Mouse (Mus musculus): ENCODE measurements around the gene Senp7. TPM values are rescaled to one million over a fixed set of nuclear protein-coding genes. Genes with fewer than 3 reads are reported as not detected.

Gene Senp7
- total RNA-seq, 1 experiment, result 6.2 TPM

GRCm38 (mm10) chr16:56029661-56030082 is 18.5 kb upstream of the Senp7 start, which contains the start of gene Pcnp:
TSS of gene Pcnp (minus strand) at chr16:56029739.
- no peak for TF ChIP-seq CHD2 (IDR thresholded peaks at IDR 0.05; ENCODE audit: low read depth, low read length)
- TF ChIP-seq ZNF384 (IDR thresholded peaks at IDR 0.05; ENCODE audit: low read depth, low read length), result no peak
- TF ChIP-seq HCFC1 (IDR thresholded peaks at IDR 0.05; ENCODE audit: borderline replicate concordance, insufficient read depth, low read length), result peak; percentile 76
- no peak for TF ChIP-seq ZC3H11A (IDR thresholded peaks at IDR 0.05; ENCODE audit: borderline replicate concordance, low read depth, low read length)
- no peaks in the 10 kb centered on the region for H3K9me3 ChIP-seq (ENCODE audit: control insufficient read depth, insufficient read depth, low read depth, low read length)
- H3K4me1 ChIP-seq (ENCODE audit: control insufficient read depth in 2 of 2, insufficient read depth in 2 of 2, low read length in 2 of 2, poor library complexity in 1 of 2), result peaks cover 0 to 5% of the 10 kb centered on the region in 2 experiments; a peak in 2 of 4 replicates
- H3K36me3 ChIP-seq (ENCODE audit: control insufficient read depth, insufficient read depth, low read length, poor library complexity, severe bottlenecking), result peaks cover 17% of the 10 kb centered on the region
- peak; percentile 94 for DNase-seq (ENCODE audit: low read depth, low spot score)
- H3K4me3 ChIP-seq (ENCODE audit: insufficient read depth in 1 of 2, low read depth in 1 of 2, low read length in 2 of 2, poor library complexity in 1 of 2, severe bottlenecking in 1 of 2), result peak within 1 kb of the TSS; percentile 92 to 95
- H3K27ac ChIP-seq (ENCODE audit: insufficient read depth, low read depth, low read length, poor library complexity, severe bottlenecking), result peak within 1 kb of the TSS; percentile 54
- H3K9ac ChIP-seq (ENCODE audit: insufficient read depth, low read depth, low read length, poor library complexity, severe bottlenecking), result peak within 1 kb of the TSS; percentile 97
- in situ Hi-C loops (cut with MboI; ENCODE audit: low sequenced_read_pairs in 2 of 2, unreplicated experiment in 2 of 2), result no loop called here

- Histone ChIP-seq H3K9ac (ENCODE audit: insufficient read depth, low read depth, low read length, poor library complexity, severe bottlenecking) (no peak overlapping the region), H3K27ac (ENCODE audit: insufficient read depth, low read depth, low read length, poor library complexity, severe bottlenecking) (no peak overlapping the region), H3K9me3 (ENCODE audit: control insufficient read depth, insufficient read depth, low read depth, low read length) (no peaks in the 10 kb centered on the region), H3K36me3 (ENCODE audit: control insufficient read depth, insufficient read depth, low read length, poor library complexity, severe bottlenecking) (peaks cover 19% of the 10 kb centered on the region), H3K4me1 (ENCODE audit: control insufficient read depth in 2 of 2, insufficient read depth in 2 of 2, low read length in 2 of 2, poor library complexity in 1 of 2) (peaks cover 0 to 4% of the 10 kb centered on the region in 2 experiments; a peak in 3 of 4 replicates), H3K4me3 (ENCODE audit: insufficient read depth in 1 of 2, low read depth in 1 of 2, low read length in 2 of 2, poor library complexity in 1 of 2, severe bottlenecking in 1 of 2) (no peak overlapping the region)
- in situ Hi-C loops (cut with MboI; ENCODE audit: low sequenced_read_pairs in 2 of 2, unreplicated experiment in 2 of 2), result no loop called here
- DNase-seq (ENCODE audit: low read depth, low spot score), result no peak
- TF ChIP-seq HCFC1 (IDR thresholded peaks at IDR 0.05; ENCODE audit: borderline replicate concordance, insufficient read depth, low read length), result no peak
- no peak for TF ChIP-seq CHD2 (IDR thresholded peaks at IDR 0.05; ENCODE audit: low read depth, low read length)
- no peak for TF ChIP-seq ZC3H11A (IDR thresholded peaks at IDR 0.05; ENCODE audit: borderline replicate concordance, low read depth, low read length)
- no peak for TF ChIP-seq MAFK (IDR thresholded peaks at IDR 0.05; ENCODE audit: insufficient read depth, low read depth, low read length)
- TF ChIP-seq ZNF384 (IDR thresholded peaks at IDR 0.05; ENCODE audit: low read depth, low read length), result no peak
These were observed 13.6 kb upstream of the Senp7 start for GRCm38 (mm10) chr16:56034566-56034965.

GRCm38 (mm10) chr16:56036501-56036900 is 11.6 kb upstream of the Senp7 start:
- in situ Hi-C loops (cut with MboI; ENCODE audit: low sequenced_read_pairs in 2 of 2, unreplicated experiment in 2 of 2), result no loop called here
- Histone ChIP-seq H3K36me3 (ENCODE audit: control insufficient read depth, insufficient read depth, low read length, poor library complexity, severe bottlenecking) (peaks cover 19% of the 10 kb centered on the region), H3K27ac (ENCODE audit: insufficient read depth, low read depth, low read length, poor library complexity, severe bottlenecking) (no peak overlapping the region), H3K9ac (ENCODE audit: insufficient read depth, low read depth, low read length, poor library complexity, severe bottlenecking) (peak overlapping the region; percentile 87), H3K9me3 (ENCODE audit: control insufficient read depth, insufficient read depth, low read depth, low read length) (no peaks in the 10 kb centered on the region), H3K4me1 (ENCODE audit: control insufficient read depth in 2 of 2, insufficient read depth in 2 of 2, low read length in 2 of 2, poor library complexity in 1 of 2) (peaks cover 0 to 4% of the 10 kb centered on the region in 2 experiments; a peak in 3 of 4 replicates), H3K4me3 (ENCODE audit: insufficient read depth in 1 of 2, low read depth in 1 of 2, low read length in 2 of 2, poor library complexity in 1 of 2, severe bottlenecking in 1 of 2) (peak overlapping the region; percentile 90 to 99)
- TF ChIP-seq CHD2 (IDR thresholded peaks at IDR 0.05; ENCODE audit: low read depth, low read length), result no peak
- DNase-seq (ENCODE audit: low read depth, low spot score), result no peak

GRCm38 (mm10) chr16:56037138-56038010 is 10.8 kb upstream of the Senp7 start, which contains the start of gene Trmt10c:
TSS of gene Trmt10c (minus strand) at chr16:56037819.
- Histone ChIP-seq H3K4me1 (ENCODE audit: control insufficient read depth in 2 of 2, insufficient read depth in 2 of 2, low read length in 2 of 2, poor library complexity in 1 of 2) (peaks cover 0 to 4% of the 10 kb centered on the region in 2 experiments; a peak in 3 of 4 replicates), H3K36me3 (ENCODE audit: control insufficient read depth, insufficient read depth, low read length, poor library complexity, severe bottlenecking) (peaks cover 16% of the 10 kb centered on the region), H3K9ac (ENCODE audit: insufficient read depth, low read depth, low read length, poor library complexity, severe bottlenecking) (peak within 1 kb of the TSS; percentile 99), H3K9me3 (ENCODE audit: control insufficient read depth, insufficient read depth, low read depth, low read length) (no peaks in the 10 kb centered on the region), H3K27ac (ENCODE audit: insufficient read depth, low read depth, low read length, poor library complexity, severe bottlenecking) (peak within 1 kb of the TSS; percentile 89), H3K4me3 (ENCODE audit: insufficient read depth in 1 of 2, low read depth in 1 of 2, low read length in 2 of 2, poor library complexity in 1 of 2, severe bottlenecking in 1 of 2) (peak within 1 kb of the TSS; percentile 90 to 99)
- peak; percentile 79 for DNase-seq (ENCODE audit: low read depth, low spot score)
- in situ Hi-C loops (cut with MboI; ENCODE audit: low sequenced_read_pairs in 2 of 2, unreplicated experiment in 2 of 2), result no loop called here
- TF ChIP-seq HCFC1 (IDR thresholded peaks at IDR 0.05; ENCODE audit: borderline replicate concordance, insufficient read depth, low read length), result peak; percentile 79; the same call in 1 of the 2 replicates
- no peak for TF ChIP-seq MAFK (IDR thresholded peaks at IDR 0.05; ENCODE audit: insufficient read depth, low read depth, low read length)
